Mouse (Mus musculus) MEL-GATA-1-ER (cell line): Measurements from ENCODE around the gene Lrrc20.
A peak's percentile ranks its signal among the peaks of the same experiment; 100 is the strongest.

Source experiments
- DNase-seq: peaks from one replicate; pipeline ENCODE4 v3.0.0-alpha.2; 2012; ENCODE audit warnings: low read depth; ENCODE audit errors: extremely low read depth

Gene Lrrc20

GRCm38 (mm10) chr10:61512215-61512889 lies 36.8 kb downstream of the Lrrc20 start:
- no peak for DNase-seq

GRCm38 (mm10) chr10:61516866-61517265 lies 41.3 kb downstream of the Lrrc20 start:
- DNase-seq = no peak

GRCm38 (mm10) chr10:61517296-61518071 lies 41.9 kb downstream of the Lrrc20 start:
- no peak for DNase-seq

- DNase-seq = no peak
Measured at GRCm38 (mm10) chr10:61518320-61518719, 42.7 kb downstream of the Lrrc20 start.

DNA sequence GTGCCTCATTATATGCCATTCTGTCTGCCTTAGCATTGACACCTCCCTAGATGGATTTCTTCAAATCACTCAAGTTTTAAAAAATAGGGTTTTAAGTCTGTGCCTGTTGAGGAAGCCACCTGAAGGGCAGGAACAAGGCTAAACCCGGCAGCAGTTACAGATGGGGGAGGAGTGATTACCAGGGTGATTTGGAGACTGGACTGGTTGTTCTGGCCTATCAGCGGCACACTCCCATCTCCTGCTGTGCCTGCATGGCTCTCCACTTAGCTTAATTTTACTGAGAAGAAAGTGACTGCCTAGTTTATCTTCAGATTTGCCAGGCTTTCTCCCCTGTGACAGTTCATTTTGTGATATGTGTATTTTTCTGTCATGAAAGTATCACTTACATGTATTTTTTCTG lies 43.9 kb downstream of the Lrrc20 start:
- no peak for DNase-seq

- DNase-seq = no peak
Measured at GRCm38 (mm10) chr10:61520714-61521113, 45.1 kb downstream of the Lrrc20 start.

GRCm38 (mm10) chr10:61530936-61531335 lies 55.3 kb downstream of the Lrrc20 start:
- no peak for DNase-seq

GRCm38 (mm10) chr10:61533285-61533684 lies 57.7 kb downstream of the Lrrc20 start:
- DNase-seq = no peak

DNA sequence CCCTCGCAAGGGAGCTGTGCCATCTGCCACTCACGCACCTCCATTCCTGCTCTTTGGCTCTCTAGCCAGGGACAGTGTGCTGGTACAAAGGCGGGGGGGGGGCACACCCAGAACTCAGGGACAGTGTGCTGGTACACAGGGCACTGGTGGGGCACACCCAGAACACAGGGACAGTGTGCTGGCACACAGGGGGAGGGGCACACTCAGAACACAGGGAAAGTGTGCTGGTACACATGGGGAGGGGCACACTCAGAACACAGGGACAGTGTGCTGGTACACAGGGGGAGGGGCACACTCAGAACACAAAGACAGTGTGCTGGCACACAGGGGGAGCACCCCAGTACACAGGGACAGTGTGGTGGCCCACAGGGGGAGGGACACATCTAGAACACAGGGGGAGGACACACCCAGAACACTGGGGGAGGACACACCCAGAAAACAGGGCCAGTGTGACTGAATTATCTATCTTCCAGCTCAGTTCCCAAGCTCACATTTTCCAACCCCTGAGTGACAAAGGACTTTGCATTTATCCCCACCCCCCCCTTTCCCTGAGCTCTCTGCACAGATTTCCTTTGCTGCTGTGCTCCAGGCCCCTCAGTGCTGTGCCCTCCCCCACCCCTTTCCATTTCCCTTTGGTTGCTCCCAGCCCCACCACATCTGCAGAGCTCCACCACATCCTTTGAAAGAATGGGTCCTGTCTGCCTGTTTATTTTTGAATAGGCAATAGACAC lies 58.9 kb downstream of the Lrrc20 start:
- peak; percentile 28 for DNase-seq

GRCm38 (mm10) chr10:61535441-61535840 lies 59.8 kb downstream of the Lrrc20 start:
- DNase-seq = no peak

GRCm38 (mm10) chr10:61536130-61537035 lies 60.8 kb downstream of the Lrrc20 start:
- peak; percentile 92 for DNase-seq

DNA sequence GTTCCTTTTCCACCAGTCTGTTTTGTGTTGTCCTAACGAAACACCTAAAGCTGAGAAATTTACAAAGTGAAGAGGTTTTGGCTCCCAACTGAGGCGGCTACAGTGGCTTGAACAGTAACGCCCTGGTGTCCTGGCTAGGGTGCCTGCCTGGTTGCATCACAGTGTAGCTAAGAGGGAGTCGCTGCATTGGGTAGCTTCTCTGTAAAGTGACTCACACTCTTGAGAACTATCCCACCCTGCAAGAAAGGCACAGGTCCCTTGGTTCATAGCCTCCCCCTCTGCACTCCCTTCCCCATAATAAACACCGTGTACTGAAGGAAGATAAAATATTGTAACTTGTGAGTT lies 61.4 kb downstream of the Lrrc20 start:
- DNase-seq = peak; percentile 39

DNA sequence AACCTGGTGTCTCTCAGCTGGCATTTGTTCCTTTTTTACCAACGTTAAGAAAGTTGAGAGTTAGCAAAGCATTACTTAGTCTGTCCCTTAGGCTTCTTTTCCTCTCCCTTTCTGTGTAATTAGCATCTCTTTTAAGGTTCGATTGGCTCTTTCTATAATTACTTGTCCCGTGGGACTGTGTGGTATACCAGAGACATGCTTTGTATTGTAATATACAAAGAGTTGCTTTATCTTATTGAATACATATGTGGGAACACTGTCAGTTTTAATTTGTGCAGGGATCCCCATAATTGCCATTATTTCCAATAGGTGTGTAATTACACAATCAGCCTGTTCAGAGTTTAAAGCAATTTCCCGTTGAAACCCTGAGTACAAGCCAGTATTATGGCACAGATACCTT lies 62.8 kb downstream of the Lrrc20 start:
- DNase-seq = no peak

GRCm38 (mm10) chr10:61544127-61544862 lies 68.7 kb downstream of the Lrrc20 start:
- no peak for DNase-seq

DNA sequence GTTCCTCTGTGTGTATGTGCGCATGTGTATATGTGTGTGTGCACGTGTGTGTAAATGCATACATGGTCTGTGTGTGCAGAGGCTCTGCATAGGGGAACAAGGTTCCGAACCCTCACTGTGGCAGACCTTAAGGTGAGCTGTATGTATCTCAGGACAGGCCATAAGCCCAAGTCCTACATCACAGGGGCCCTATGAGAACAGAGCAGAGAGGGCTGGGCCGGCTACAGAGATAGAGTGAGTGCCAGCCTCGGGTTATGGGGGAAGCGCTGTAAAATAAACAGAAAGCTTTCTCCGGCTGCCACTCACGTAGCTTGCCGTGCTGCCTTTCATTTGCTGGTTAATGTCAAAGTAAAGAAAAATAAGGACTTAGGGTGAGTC lies 69.3 kb downstream of the Lrrc20 start:
- no peak for DNase-seq

DNA sequence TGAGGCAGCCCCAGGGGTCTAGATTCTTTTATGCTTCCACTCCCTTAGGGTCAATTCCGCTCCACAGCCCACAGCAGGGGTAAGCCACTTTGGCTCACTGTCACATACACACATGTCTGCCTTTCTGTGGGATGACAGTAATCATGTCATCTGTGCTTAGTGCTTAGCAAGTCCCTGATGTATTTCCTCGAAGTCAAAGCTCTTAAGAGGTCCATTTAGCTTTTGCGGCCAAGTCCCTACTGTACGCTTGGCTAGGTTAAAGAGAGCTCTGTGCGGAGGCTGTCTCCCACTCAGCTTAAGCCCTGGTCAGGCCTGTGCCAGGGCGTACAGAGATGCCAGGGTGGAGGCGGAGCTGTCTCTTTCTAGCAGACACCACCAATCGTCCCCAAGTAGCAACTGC lies 74.5 kb downstream of the Lrrc20 start:
- no peak for DNase-seq

DNA sequence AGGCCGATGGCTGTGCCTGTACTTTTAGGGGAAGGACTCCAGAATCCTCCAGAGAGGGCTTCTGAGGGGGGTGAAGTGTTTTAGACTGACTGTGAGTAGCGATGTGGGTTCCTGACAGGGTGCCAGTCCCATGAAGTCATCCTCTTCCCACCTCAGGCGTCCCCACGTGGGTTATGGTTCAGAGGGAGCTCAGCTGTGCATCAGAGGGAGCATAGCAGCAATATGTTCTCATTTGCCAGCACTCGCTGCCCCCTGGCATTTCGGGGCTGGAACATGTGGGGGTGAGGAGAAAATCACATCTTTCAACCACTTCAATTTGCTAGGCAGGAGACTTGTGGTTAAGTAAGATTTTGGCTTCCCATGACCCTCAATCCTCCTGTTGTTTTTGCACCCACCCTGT lies 79.6 kb downstream of the Lrrc20 start:
- DNase-seq = no peak

GRCm38 (mm10) chr10:61558631-61559030 lies 83.0 kb downstream of the Lrrc20 start:
- DNase-seq = no peak

- no peak for DNase-seq
Measured at GRCm38 (mm10) chr10:61559544-61559943, 83.9 kb downstream of the Lrrc20 start.

DNA sequence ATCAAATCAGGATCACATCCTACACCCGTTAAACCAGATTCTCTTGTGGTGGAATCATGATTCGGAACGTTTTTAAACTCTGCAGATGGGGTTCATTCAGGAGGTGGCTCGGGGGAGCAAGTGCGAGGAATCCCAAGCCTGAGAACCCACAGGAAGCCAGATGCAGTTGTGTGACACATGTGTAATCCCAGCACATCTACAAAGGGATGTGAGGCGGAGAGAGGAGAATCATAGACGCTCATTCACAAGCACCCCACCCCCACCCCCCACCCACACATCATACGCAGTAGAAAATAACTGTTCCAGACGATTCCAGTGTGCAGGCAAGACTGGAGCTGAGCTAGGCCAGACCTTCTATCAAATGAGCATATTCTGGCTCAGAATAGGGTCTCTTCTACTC lies 87.9 kb downstream of the Lrrc20 start:
- no peak for DNase-seq

DNA sequence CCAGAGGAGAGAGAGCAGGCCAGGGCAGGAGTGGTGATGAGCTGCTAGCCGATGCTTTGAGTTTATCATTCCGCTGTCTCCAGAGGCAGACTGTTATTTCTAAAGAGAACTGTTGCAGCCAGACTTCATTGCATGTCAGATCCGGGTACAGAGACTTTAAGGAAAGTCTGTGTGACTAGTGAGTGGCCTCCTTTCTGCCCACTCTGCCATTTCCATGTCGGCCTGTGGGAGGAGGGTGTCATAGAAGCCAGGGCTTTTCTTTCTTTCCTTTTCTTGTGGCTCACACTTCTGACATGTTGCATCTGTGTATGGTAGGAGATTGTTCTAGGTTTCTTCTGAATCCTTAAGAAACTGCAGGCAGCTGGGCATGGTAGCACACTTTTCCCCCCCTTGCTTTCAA lies 88.8 kb downstream of the Lrrc20 start:
- no peak for DNase-seq
